Mouse (Mus musculus) MEL (cell line): ENCODE measurements at regions not wholly inside any gene's neighbourhood (a gene's known extent, or its start where the extent isn't known, plus 50 kb on each side); places are given as distances from the start of the nearest gene placed in this dataset.

Experiments
- DNase-seq: peaks from one replicate; pipeline ENCODE4 v3.0.0; 2011; ENCODE audit warnings: low read depth, low spot score
- H3K27ac ChIP-seq: 2 replicates; pipeline ENCODE4 v1.5.1; 2012; ENCODE audit warnings: low read depth, mild to moderate bottlenecking, control low read depth, low read length, moderate library complexity; ENCODE audit not compliant: control insufficient read depth
- H3K27me3 ChIP-seq, 2 experiments: fragments of 150-350 bp in 1 of 2; sonication (generic) in 1 of 2; 2 replicates each; pipeline ENCODE4 v1.6.1; 2012; ENCODE audit warnings: low read length in 2 of 2, mild to moderate bottlenecking in 2 of 2, improper control_type of control experiment in 1 of 2, moderate library complexity in 1 of 2; ENCODE audit not compliant: insufficient read depth in 2 of 2, control insufficient read depth in 1 of 2
- H3K36me3 ChIP-seq, 2 experiments: 2 replicates each; pipeline ENCODE4 v1.6.1; 2012 to 2014; ENCODE audit warnings: low read length in 2 of 2, improper control_type of control experiment in 1 of 2, inconsistent platforms in 1 of 2, mild to moderate bottlenecking in 1 of 2; ENCODE audit not compliant: insufficient read depth in 2 of 2, control insufficient read depth in 1 of 2
- H3K4me1 ChIP-seq, 2 experiments: fragments of 150-350 bp in 1 of 2; sonication (generic) in 1 of 2; 2 replicates each; pipeline ENCODE4 v1.6.1; 2012; ENCODE audit warnings: low read length in 2 of 2, improper control_type of control experiment in 1 of 2, mild to moderate bottlenecking in 1 of 2; ENCODE audit not compliant: insufficient read depth in 2 of 2, control insufficient read depth in 1 of 2
- H3K4me3 ChIP-seq, 2 experiments: fragments of 150-350 bp in 1 of 2; sonication (generic) in 1 of 2; 2 replicates each; pipeline ENCODE4 v1.5.1; 2012; ENCODE audit warnings: low read depth in 2 of 2, low read length in 2 of 2, mild to moderate bottlenecking in 2 of 2, moderate library complexity in 2 of 2, control low read depth in 1 of 2, improper control_type of control experiment in 1 of 2; ENCODE audit not compliant: control insufficient read depth in 1 of 2, insufficient read depth in 1 of 2
- H3K79me2 ChIP-seq: 2 replicates; pipeline ENCODE4 v1.6.1; 2012; ENCODE audit warnings: mild to moderate bottlenecking, low read length, moderate library complexity; ENCODE audit not compliant: control insufficient read depth, poor library complexity, insufficient read depth
- H3K9ac ChIP-seq: 2 replicates; pipeline ENCODE4 v1.6.1; 2012; ENCODE audit warnings: low read depth, mild to moderate bottlenecking, control low read depth, low read length, moderate library complexity; ENCODE audit not compliant: control insufficient read depth, poor library complexity, severe bottlenecking
- H3K9me3 ChIP-seq: fragments of 150-350 bp; sonication (generic); replicated peaks from 2 replicates; pipeline ENCODE4 v1.6.1; 2012; ENCODE audit warnings: mild to moderate bottlenecking, low read length, improper control_type of control experiment, moderate library complexity; ENCODE audit not compliant: insufficient read depth
- CHD2 ChIP-seq: IDR thresholded peaks from 2 replicates; pipeline ENCODE4 v1.6.1; 2011; ENCODE audit warnings: low read length, improper control_type of control experiment
- CTCF ChIP-seq, 3 experiments: IDR thresholded peaks in 2 of 3; conservative IDR thresholded peaks in 1 of 3; 2 replicates each; pipeline ENCODE4 v1.5.1; 2011 to 2012; ENCODE audit warnings: low read length in 3 of 3, low read depth in 2 of 3, mild to moderate bottlenecking in 2 of 3, improper control_type of control experiment in 1 of 3, inconsistent platforms in 1 of 3, mixed read lengths in 1 of 3, moderate library complexity in 1 of 3; ENCODE audit not compliant: control insufficient read depth in 1 of 3, insufficient read depth in 1 of 3, poor library complexity in 1 of 3, severe bottlenecking in 1 of 3
- E2F4 ChIP-seq: IDR thresholded peaks from 2 replicates; pipeline ENCODE4 v1.6.1; 2011; ENCODE audit warnings: low read depth, low read length, improper control_type of control experiment, borderline replicate concordance
- HCFC1 ChIP-seq: IDR thresholded peaks from 2 replicates; pipeline ENCODE4 v1.6.1; 2012; ENCODE audit warnings: low read depth, mild to moderate bottlenecking, inconsistent platforms, low read length, improper control_type of control experiment, moderate library complexity
- JUND ChIP-seq: IDR thresholded peaks from 2 replicates; pipeline ENCODE4 v1.6.1; 2011; ENCODE audit warnings: low read depth, mild to moderate bottlenecking, improper control_type of control experiment, low read length
- MEF2A ChIP-seq: IDR thresholded peaks from 2 replicates; pipeline ENCODE4 v1.6.1; 2014; ENCODE audit warnings: low read depth, mild to moderate bottlenecking, inconsistent platforms, low read length, improper control_type of control experiment; ENCODE audit not compliant: poor library complexity, insufficient replicate concordance, severe bottlenecking; ENCODE audit errors: extremely low read depth
- MYC ChIP-seq: IDR thresholded peaks from 2 replicates; pipeline ENCODE4 v1.6.1; 2011; ENCODE audit warnings: low read depth, mild to moderate bottlenecking, low read length, improper control_type of control experiment, moderate library complexity
- RAD21 ChIP-seq: IDR thresholded peaks from 2 replicates; pipeline ENCODE4 v1.6.1; 2011; ENCODE audit warnings: mild to moderate bottlenecking, low read depth, low read length, improper control_type of control experiment
- SIN3A ChIP-seq: IDR thresholded peaks from 2 replicates; pipeline ENCODE4 v1.6.1; 2012; ENCODE audit warnings: low read length, improper control_type of control experiment, inconsistent platforms
- SMC3 ChIP-seq: IDR thresholded peaks from 2 replicates; pipeline ENCODE4 v1.6.1; 2011; ENCODE audit warnings: low read depth, low read length, improper control_type of control experiment
- ZC3H11A ChIP-seq: IDR thresholded peaks from 2 replicates; pipeline ENCODE4 v1.6.1; 2012; ENCODE audit warnings: low read depth, mild to moderate bottlenecking, inconsistent platforms, low read length, improper control_type of control experiment

- Histone ChIP-seq H3K4me3 (no peak overlapping the region), H3K4me1 (no peaks in the 10 kb centered on the region), H3K9ac (no peak overlapping the region), H3K27me3 (no peaks in the 10 kb centered on the region; a peak in 1 of 4 replicates), H3K9me3 (no peaks in the 10 kb centered on the region), H3K36me3 (no peaks in the 10 kb centered on the region), H3K79me2 (no peaks in the 10 kb centered on the region), H3K27ac (no peak overlapping the region)
- no peak for DNase-seq
- no peak for TF ChIP-seq E2F4
Measured at GRCm38 (mm10) chr15:11605677-11606076, 206.2 kb upstream of the Tars start.

GRCm38 (mm10) chr15:11597021-11597420, 197.6 kb upstream of the Tars start:
- Histone ChIP-seq H3K9me3 (no peaks in the 10 kb centered on the region), H3K4me1 (no peaks in the 10 kb centered on the region), H3K9ac (no peak overlapping the region), H3K27me3 (peaks cover 2% of the 10 kb centered on the region in 2 experiments; a peak in 2 of 4 replicates), H3K4me3 (no peak overlapping the region), H3K27ac (no peak overlapping the region), H3K79me2 (no peaks in the 10 kb centered on the region), H3K36me3 (no peaks in the 10 kb centered on the region)
- TF ChIP-seq SIN3A (no peak), HCFC1 (no peak), JUND (no peak)
- DNase-seq = no peak

GRCm38 (mm10) chr15:11590542-11591116, 191.2 kb upstream of the Tars start:
- no peaks in the 10 kb centered on the region for H3K36me3 ChIP-seq
- H3K9ac ChIP-seq = no peak overlapping the region
- no peaks in the 10 kb centered on the region for H3K4me1 ChIP-seq
- no peaks in the 10 kb centered on the region for H3K79me2 ChIP-seq
- H3K27ac ChIP-seq = no peak overlapping the region
- H3K4me3 ChIP-seq = no peak overlapping the region; a peak in 1 of 4 replicates
- TF ChIP-seq ZC3H11A (peak; percentile 47), RAD21 (peak; percentile 59), CTCF (IDR thresholded peaks at IDR 0.05 in 2 of 3, conservative IDR thresholded peaks at IDR 0.05 in 1 of 3; ENCODE audit: control insufficient read depth in 1 of 3, insufficient read depth in 1 of 3, low read depth in 2 of 3, low read length in 3 of 3, poor library complexity in 1 of 3, severe bottlenecking in 1 of 3) (peak; percentile 13 to 65 (median 30)), SMC3 (peak; percentile 53), MEF2A (no peak), CHD2 (no peak), MYC (no peak)
- TF ChIP-seq, all 39 proteins: peak for 4
- no peaks in the 10 kb centered on the region for H3K9me3 ChIP-seq
- DNase-seq = peak; percentile 42
- H3K27me3 ChIP-seq = peaks cover 2% of the 10 kb centered on the region in 2 experiments; a peak in 2 of 4 replicates
